Mouse (Mus musculus): ENCODE results near the gene Hus1b. TPM values are rescaled to one million over a fixed set of nuclear protein-coding genes. Genes with fewer than 3 reads are reported as not detected.

Hus1b gene
- polyA plus RNA-seq, 1 experiment from 2014 or later: 0.42 TPM

DNA sequence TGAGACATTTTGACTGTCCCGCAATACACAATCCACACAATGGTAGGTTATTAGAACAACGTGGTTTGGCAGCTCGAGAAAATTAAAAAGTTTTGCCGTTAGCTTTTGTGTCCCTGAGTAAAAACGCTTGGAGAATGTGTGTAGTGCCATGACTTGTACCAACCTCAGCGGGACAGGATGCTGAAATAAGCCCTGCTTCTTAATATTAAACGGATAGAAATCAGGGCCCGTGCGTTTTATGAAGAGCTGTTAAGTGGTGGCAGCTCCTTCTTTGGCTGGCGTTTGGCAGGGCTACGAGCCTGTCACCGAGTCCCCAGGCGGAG, 37.7 kb upstream of the Hus1b start:
- no peak for ATAC-seq (ENCODE audit: low FRiP score, low TSS enrichment)
- Histone ChIP-seq H3K27me3 (ENCODE audit: control insufficient read depth, insufficient read depth, low read length) (peaks cover 11% of the 10 kb centered on the region; the same call in 1 of the 2 replicates), H3K4me3 (ENCODE audit: low read length) (peak overlapping the region; percentile 32), H3K27ac (ENCODE audit: low read depth, low read length) (no peak overlapping the region), H3K4me1 (ENCODE audit: control insufficient read depth, insufficient read depth, low read length) (peaks cover 9% of the 10 kb centered on the region), H3K4me2 (replicated peaks; ENCODE audit: low read depth, low read length) (peak overlapping the region; percentile 54), H3K9me3 (ENCODE audit: control insufficient read depth, low read length) (no peaks in the 10 kb centered on the region), H3K9ac (ENCODE audit: low read depth, low read length) (peak overlapping the region; percentile 38; the same call in 1 of the 2 replicates), H3K36me3 (ENCODE audit: control insufficient read depth, insufficient read depth, low read length) (no peaks in the 10 kb centered on the region)
- 23% methylated on average over 13 of the region's 13 CpGs for WGBS

DNA sequence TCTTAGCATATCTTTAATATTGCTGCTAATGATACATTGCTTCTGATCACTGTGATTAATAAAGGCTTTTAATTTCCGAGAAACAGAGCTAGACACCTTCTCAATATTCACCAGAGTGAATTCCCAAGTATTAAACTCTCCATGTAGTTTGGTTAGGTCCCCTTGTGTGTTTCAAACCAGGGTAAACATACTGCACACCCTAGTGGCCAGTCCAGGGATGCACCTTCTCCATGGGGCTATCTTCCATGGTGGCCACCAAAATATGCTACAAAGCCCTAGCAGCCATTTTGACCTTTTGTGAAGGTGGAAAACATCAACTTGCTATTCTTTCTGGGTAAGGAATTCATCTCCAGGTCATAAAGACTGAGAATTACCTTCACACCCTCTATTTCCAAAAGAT, 34.1 kb upstream of the Hus1b start:
- H3K36me3 ChIP-seq (ENCODE audit: control insufficient read depth, insufficient read depth, low read length): no peaks in the 10 kb centered on the region
- no peaks in the 10 kb centered on the region for H3K9me3 ChIP-seq (ENCODE audit: control insufficient read depth, low read length)
- H3K27ac ChIP-seq (ENCODE audit: low read depth, low read length): no peak overlapping the region
- no peak overlapping the region for H3K4me3 ChIP-seq (ENCODE audit: low read length)
- 65% methylated on average over 1 of the region's 1 CpGs for WGBS
- no peak overlapping the region for H3K4me2 ChIP-seq (replicated peaks; ENCODE audit: low read depth, low read length)
- ATAC-seq (ENCODE audit: low FRiP score, low TSS enrichment): no peak
- H3K4me1 ChIP-seq (ENCODE audit: control insufficient read depth, insufficient read depth, low read length): peaks cover 9% of the 10 kb centered on the region
- H3K27me3 ChIP-seq (ENCODE audit: control insufficient read depth, insufficient read depth, low read length): peaks cover 3% of the 10 kb centered on the region; the same call in 1 of the 2 replicates
- no peak overlapping the region for H3K9ac ChIP-seq (ENCODE audit: low read depth, low read length)

DNA sequence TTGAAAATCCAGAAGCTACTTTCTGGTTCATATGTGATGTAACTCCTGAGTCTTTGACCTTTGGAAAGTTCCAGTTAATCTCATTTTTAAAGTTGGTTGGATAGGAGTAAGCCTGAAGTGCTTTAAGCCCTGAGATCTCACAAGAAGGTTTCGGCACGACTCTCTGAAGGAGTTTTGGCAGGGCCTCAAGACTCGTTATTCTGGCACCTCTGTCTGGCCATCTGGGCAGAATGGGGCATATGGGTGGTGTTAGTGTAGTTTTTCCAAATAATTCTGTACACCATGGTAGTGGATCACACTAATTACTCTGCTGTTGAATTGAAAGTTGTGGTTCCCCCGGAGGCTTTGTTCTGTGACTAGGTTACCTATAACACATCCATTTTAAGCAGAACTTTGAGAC, 30.7 kb upstream of the Hus1b start:
- no peak overlapping the region for H3K9ac ChIP-seq (ENCODE audit: low read depth, low read length)
- no peaks in the 10 kb centered on the region for H3K27me3 ChIP-seq (ENCODE audit: control insufficient read depth, insufficient read depth, low read length)
- no peak overlapping the region for H3K4me3 ChIP-seq (ENCODE audit: low read length)
- no peaks in the 10 kb centered on the region for H3K9me3 ChIP-seq (ENCODE audit: control insufficient read depth, low read length)
- H3K27ac ChIP-seq (ENCODE audit: low read depth, low read length): no peak overlapping the region
- 46% methylated on average over 4 of the region's 4 CpGs for WGBS
- H3K4me2 ChIP-seq (replicated peaks; ENCODE audit: low read depth, low read length): no peak overlapping the region
- no peak for ATAC-seq (ENCODE audit: low FRiP score, low TSS enrichment)
- no peaks in the 10 kb centered on the region for H3K4me1 ChIP-seq (ENCODE audit: control insufficient read depth, insufficient read depth, low read length)
- H3K36me3 ChIP-seq (ENCODE audit: control insufficient read depth, insufficient read depth, low read length): no peaks in the 10 kb centered on the region

DNA sequence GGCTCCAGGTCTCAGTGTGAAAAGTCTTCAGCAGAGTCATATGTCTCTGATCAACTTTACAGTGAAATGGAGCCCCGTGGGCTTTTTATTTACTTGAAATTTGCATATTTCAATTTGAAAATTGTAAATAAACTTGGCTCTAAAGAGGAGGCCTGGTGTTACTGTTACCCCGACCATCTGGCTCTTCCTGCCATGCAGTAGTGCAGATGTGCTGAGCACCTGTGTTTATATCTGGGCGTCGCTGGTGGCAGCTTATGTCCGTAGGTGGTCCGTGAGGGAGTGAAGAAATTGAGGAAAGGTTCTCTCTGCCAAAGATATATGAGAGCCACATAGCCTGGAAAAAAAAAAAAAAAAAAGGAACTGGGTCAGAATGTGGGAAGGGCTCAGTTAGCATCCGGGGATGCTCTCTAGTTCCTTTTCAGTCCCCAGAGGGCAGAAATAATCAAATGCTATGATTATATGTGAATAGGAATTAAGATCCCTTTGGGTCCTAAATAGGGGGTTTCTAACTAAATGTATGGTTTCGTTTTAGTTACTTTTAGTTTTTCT, 29.1 kb upstream of the Hus1b start:
- no peak overlapping the region for H3K4me3 ChIP-seq (ENCODE audit: low read length)
- WGBS: 68% methylated on average over 8 of the region's 8 CpGs
- no peaks in the 10 kb centered on the region for H3K36me3 ChIP-seq (ENCODE audit: control insufficient read depth, insufficient read depth, low read length)
- H3K4me2 ChIP-seq (replicated peaks; ENCODE audit: low read depth, low read length): no peak overlapping the region
- H3K4me1 ChIP-seq (ENCODE audit: control insufficient read depth, insufficient read depth, low read length): no peaks in the 10 kb centered on the region
- no peak for ATAC-seq (ENCODE audit: low FRiP score, low TSS enrichment)
- no peaks in the 10 kb centered on the region for H3K9me3 ChIP-seq (ENCODE audit: control insufficient read depth, low read length)
- H3K27me3 ChIP-seq (ENCODE audit: control insufficient read depth, insufficient read depth, low read length): no peaks in the 10 kb centered on the region
- no peak overlapping the region for H3K9ac ChIP-seq (ENCODE audit: low read depth, low read length)
- H3K27ac ChIP-seq (ENCODE audit: low read depth, low read length): no peak overlapping the region

DNA sequence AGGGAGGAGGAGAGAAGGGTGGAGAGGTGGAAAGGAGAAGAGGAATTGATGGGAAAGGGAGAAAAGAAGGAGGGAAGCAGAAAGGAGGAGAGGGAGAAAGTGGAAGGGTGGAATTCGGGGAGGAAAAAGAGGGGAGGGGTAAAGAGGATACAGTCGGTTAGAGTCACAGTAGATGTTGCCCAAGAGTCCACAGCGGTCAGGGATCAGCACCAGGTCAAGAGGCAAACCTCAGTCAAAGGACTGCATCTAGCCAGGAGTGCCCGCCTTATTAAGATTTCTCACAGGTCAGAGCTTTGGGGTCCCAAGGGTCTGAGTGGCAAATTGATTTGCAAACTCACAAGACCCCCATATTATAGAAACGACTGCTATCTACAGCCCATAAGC, 26.7 kb upstream of the Hus1b start:
- peak; percentile 61 for ATAC-seq (ENCODE audit: low FRiP score, low TSS enrichment)
- Histone ChIP-seq H3K4me3 (ENCODE audit: low read length) (peak overlapping the region; percentile 93), H3K4me1 (ENCODE audit: control insufficient read depth, insufficient read depth, low read length) (no peaks in the 10 kb centered on the region), H3K27me3 (ENCODE audit: control insufficient read depth, insufficient read depth, low read length) (no peaks in the 10 kb centered on the region), H3K27ac (ENCODE audit: low read depth, low read length) (no peak overlapping the region), H3K4me2 (replicated peaks; ENCODE audit: low read depth, low read length) (peak overlapping the region; percentile 47), H3K9me3 (ENCODE audit: control insufficient read depth, low read length) (no peaks in the 10 kb centered on the region), H3K9ac (ENCODE audit: low read depth, low read length) (peak overlapping the region; percentile 83), H3K36me3 (ENCODE audit: control insufficient read depth, insufficient read depth, low read length) (no peaks in the 10 kb centered on the region)
- WGBS: 21% methylated on average over 5 of the region's 5 CpGs

DNA sequence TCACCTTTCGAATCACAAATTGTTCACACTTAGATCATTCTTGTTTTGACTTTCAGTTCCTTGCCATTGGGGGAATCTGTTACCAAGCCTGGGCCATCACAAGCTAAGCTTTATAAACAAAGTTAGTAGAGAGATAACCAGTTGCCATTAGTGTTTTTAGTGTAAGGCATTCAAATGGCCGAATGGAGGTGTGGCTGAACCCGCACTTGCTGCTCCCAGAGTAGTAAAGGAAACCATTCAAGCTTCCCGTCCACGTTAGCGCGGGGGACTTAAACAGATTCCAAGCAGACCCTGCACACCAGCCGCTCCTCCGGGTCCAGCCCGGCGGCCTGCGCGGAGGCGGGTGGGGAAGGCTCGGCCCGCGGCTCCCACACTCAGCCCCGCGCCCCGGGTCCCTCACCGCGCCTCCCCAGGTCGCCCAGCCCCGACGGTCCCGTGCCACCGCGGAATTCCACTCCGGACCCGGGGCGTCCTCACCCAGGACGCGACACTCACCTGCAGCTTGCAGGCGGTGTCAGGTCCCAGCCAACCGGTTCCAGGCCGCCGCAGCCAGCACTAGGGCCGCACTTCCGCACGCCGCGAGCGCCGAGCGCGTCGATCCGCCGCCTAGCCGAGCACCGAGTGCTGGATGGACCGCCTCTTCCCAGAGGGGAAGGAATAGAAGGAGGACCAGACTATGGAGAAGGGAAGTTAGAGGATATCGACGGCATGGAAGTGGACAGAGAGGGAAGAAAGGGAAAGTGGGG, 26.1 kb upstream of the Hus1b start, which contains the start of the genes Exoc2 and Gm5447:
Gene Exoc2 (minus strand): TSS at position 593 of the 746 bp plus-strand sequence.
Gene Gm5447 (plus strand): TSS at position 704 of the 746 bp plus-strand sequence.
- peak; percentile 98 for ATAC-seq (ENCODE audit: low FRiP score, low TSS enrichment)

DNA sequence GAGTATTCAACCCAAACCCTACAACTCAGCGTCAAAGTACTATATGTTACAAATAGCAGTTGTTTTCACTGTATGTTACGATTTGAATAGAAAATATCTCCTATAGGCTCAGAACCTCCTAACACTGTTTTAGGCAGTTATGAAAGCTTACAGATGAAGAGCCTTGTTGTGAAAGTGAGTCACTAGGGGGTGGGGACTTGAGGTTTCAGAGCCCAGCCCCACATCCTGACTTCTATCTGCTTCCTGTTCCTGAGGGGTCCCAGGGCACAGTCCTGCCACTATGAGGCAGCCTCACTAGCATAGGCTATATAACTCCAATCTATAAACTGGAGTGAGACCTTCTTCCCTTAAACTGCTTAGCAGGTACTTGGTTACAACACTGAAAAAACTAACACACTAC, 24.5 kb upstream of the Hus1b start:
- WGBS: 90% methylated on average over 2 of the region's 2 CpGs
- H3K9ac ChIP-seq (ENCODE audit: low read depth, low read length): no peak overlapping the region
- H3K4me2 ChIP-seq (replicated peaks; ENCODE audit: low read depth, low read length): no peak overlapping the region
- H3K9me3 ChIP-seq (ENCODE audit: control insufficient read depth, low read length): no peaks in the 10 kb centered on the region
- H3K4me1 ChIP-seq (ENCODE audit: control insufficient read depth, insufficient read depth, low read length): no peaks in the 10 kb centered on the region; the same call in 1 of the 2 replicates
- H3K36me3 ChIP-seq (ENCODE audit: control insufficient read depth, insufficient read depth, low read length): no peaks in the 10 kb centered on the region
- ATAC-seq (ENCODE audit: low FRiP score, low TSS enrichment): no peak
- H3K4me3 ChIP-seq (ENCODE audit: low read length): no peak overlapping the region
- H3K27ac ChIP-seq (ENCODE audit: low read depth, low read length): no peak overlapping the region
- no peaks in the 10 kb centered on the region for H3K27me3 ChIP-seq (ENCODE audit: control insufficient read depth, insufficient read depth, low read length)

More for the DNA sequence above, 26.1 kb upstream of the Hus1b start, which contains the start of the genes Exoc2 and Gm5447:
- Histone ChIP-seq H3K27ac (ENCODE audit: low read depth, low read length) (peak within 1 kb of the TSS; percentile 88), H3K4me1 (ENCODE audit: control insufficient read depth, insufficient read depth, low read length) (no peaks in the 10 kb centered on the region), H3K9me3 (ENCODE audit: control insufficient read depth, low read length) (no peaks in the 10 kb centered on the region), H3K4me3 (ENCODE audit: low read length) (peak within 1 kb of the TSS; percentile 93), H3K9ac (ENCODE audit: low read depth, low read length) (peak within 1 kb of the TSS; percentile 83), H3K27me3 (ENCODE audit: control insufficient read depth, insufficient read depth, low read length) (no peaks in the 10 kb centered on the region), H3K4me2 (replicated peaks; ENCODE audit: low read depth, low read length) (peak within 1 kb of the TSS; percentile 47), H3K36me3 (ENCODE audit: control insufficient read depth, insufficient read depth, low read length) (no peaks in the 10 kb centered on the region)
- WGBS: under 1% methylated on average over 52 of the region's 54 CpGs

DNA sequence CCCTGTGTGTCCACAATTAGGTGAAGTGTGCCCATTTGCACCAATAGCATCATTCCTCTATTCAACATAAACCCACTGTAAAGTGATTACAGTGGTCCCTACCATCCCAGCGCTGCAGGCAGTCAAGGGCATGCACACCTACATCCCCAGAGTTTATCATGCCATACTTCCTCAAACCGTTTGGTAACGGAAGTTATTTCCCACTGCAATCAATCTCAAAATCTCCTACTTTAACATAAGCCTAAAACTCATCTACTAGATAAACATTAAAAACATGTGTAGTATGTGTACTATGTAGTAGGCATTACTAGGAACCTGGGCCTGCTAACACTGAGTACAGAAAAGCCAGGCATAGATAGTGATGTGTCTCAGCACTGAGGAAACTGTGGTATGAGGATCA, 23.5 kb upstream of the Hus1b start:
- no peak overlapping the region for H3K4me3 ChIP-seq (ENCODE audit: low read length)
- H3K27me3 ChIP-seq (ENCODE audit: control insufficient read depth, insufficient read depth, low read length): no peaks in the 10 kb centered on the region
- WGBS: 93% methylated on average over 3 of the region's 3 CpGs
- no peaks in the 10 kb centered on the region for H3K9me3 ChIP-seq (ENCODE audit: control insufficient read depth, low read length)
- no peaks in the 10 kb centered on the region for H3K36me3 ChIP-seq (ENCODE audit: control insufficient read depth, insufficient read depth, low read length)
- no peak overlapping the region for H3K9ac ChIP-seq (ENCODE audit: low read depth, low read length)
- peaks cover 8% of the 10 kb centered on the region; the same call in 1 of the 2 replicates for H3K4me1 ChIP-seq (ENCODE audit: control insufficient read depth, insufficient read depth, low read length)
- H3K4me2 ChIP-seq (replicated peaks; ENCODE audit: low read depth, low read length): no peak overlapping the region
- H3K27ac ChIP-seq (ENCODE audit: low read depth, low read length): no peak overlapping the region
- ATAC-seq (ENCODE audit: low FRiP score, low TSS enrichment): no peak

DNA sequence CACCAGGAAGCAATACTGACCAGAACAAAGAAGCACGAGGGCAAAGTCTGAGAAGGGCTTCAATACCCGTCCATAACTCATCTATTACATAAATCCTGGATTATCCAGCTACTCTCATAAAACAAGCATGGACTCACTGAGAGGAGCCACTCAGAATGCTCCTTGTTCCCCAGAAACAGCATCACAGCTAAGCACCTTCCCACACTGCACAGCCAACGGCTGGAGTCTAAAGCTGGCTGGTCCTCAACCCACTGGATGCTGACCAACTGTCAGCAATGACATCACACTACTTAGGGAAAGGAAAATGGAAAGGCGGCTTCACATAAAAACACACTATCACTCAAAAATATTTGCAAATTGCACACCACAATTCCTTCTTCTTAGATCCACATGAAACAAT, 20.8 kb upstream of the Hus1b start:
- Histone ChIP-seq H3K36me3 (ENCODE audit: control insufficient read depth, insufficient read depth, low read length) (no peaks in the 10 kb centered on the region), H3K27ac (ENCODE audit: low read depth, low read length) (no peak overlapping the region), H3K27me3 (ENCODE audit: control insufficient read depth, insufficient read depth, low read length) (no peaks in the 10 kb centered on the region), H3K9me3 (ENCODE audit: control insufficient read depth, low read length) (no peaks in the 10 kb centered on the region), H3K4me1 (ENCODE audit: control insufficient read depth, insufficient read depth, low read length) (peaks cover 17% of the 10 kb centered on the region), H3K9ac (ENCODE audit: low read depth, low read length) (no peak overlapping the region), H3K4me3 (ENCODE audit: low read length) (no peak overlapping the region), H3K4me2 (replicated peaks; ENCODE audit: low read depth, low read length) (no peak overlapping the region)
- 71% methylated on average over 4 of the region's 4 CpGs for WGBS
- no peak for ATAC-seq (ENCODE audit: low FRiP score, low TSS enrichment)

Data from kidney, embryonic 14.5 days (tissue).